Mouse (Mus musculus): ENCODE results near the gene Slc9b2.

- no peak for TF ChIP-seq MAX (IDR thresholded peaks at IDR 0.05; ENCODE audit: low read depth)
- no peak for TF ChIP-seq POLR2A (IDR thresholded peaks at IDR 0.05; ENCODE audit: insufficient read length, low read depth)
- TF ChIP-seq USF1 (IDR thresholded peaks at IDR 0.05; ENCODE audit: low read depth), result no peak
- TF ChIP-seq MYOD1 (IDR thresholded peaks at IDR 0.05; ENCODE audit: control insufficient read depth in 1 of 3, insufficient read length in 2 of 3, low read depth in 2 of 3), result no peak
Observed at GRCm38 (mm10) chr3:135315720-135316425, 8.4 kb downstream of the Slc9b2 start.
